ENCODE assay signal across 9 mouse cellular contexts in genomic region chr7:140063092-140063491, GRCm38 (mm10). TPM values are rescaled to one million over a fixed set of nuclear protein-coding genes. Genes with fewer than 3 reads are reported as not detected.
DNase-seq lines count a peak whose midpoint lies in the region; ATAC-seq and TF ChIP-seq lines count a peak whose summit lies in the region.
"Had no signal": no experiment of that assay in that cellular context is flagged by ENCODE, and none has a peak within 500 bp of the region (broad histone marks: within the 10 kb centered on the region; RNA-seq: fewer than 3 reads in every experiment).

No protein-coding gene starts in this region.

- ATAC-seq in midbrain, embryonic 15.5 days (replicated peaks), result no peak
- ATAC-seq in liver, embryonic 11.5 days (replicated peaks; ENCODE audit: low FRiP score), result peak; percentile 42; the same call in 1 of the 2 replicates

- H3K36me3 ChIP-seq in midbrain, embryonic 10.5 days, result no peaks in the 10 kb centered on the region
- H3K36me3 ChIP-seq in midbrain, embryonic 15.5 days (replicated peaks), result no peaks in the 10 kb centered on the region
- no peaks in the 10 kb centered on the region for H3K36me3 ChIP-seq in liver, embryonic 11.5 days (ENCODE audit: control insufficient read depth, insufficient read depth, low read length)
- H3K36me3 ChIP-seq: heart, embryonic 13.5 days had no signal

- peaks cover 59% of the 10 kb centered on the region for H3K4me1 ChIP-seq in midbrain, embryonic 10.5 days
- peaks cover 37% of the 10 kb centered on the region for H3K4me1 ChIP-seq in midbrain, embryonic 15.5 days
- no peaks in the 10 kb centered on the region for H3K4me1 ChIP-seq in cortical plate, adult 2 months (ENCODE audit: control insufficient read depth, insufficient read depth, low read length)
- H3K4me1 ChIP-seq in liver, embryonic 11.5 days (replicated peaks; ENCODE audit: control insufficient read depth, insufficient read depth, low read length), result no peaks in the 10 kb centered on the region; the same call in 1 of the 2 replicates

- DNase-seq in midbrain, embryonic 10.5 days (ENCODE audit: low spot score), result peak; percentile 71
- peak; percentile 53 to 71 for DNase-seq in adrenal gland, adult 18-20 months (ENCODE audit: low spot score in 2 of 2)
- DNase-seq in induced T-regulatory cell, adult 2 months (ENCODE audit: low read depth), result peak; percentile 86
- DNase-seq in liver, embryonic 11.5 days (ENCODE audit: low spot score), result no peak
- DNase-seq in right cerebral cortex, adult 2 months (ENCODE audit: low spot score in 2 of 2), result peak; percentile 79 to 82
- DNase-seq in urinary bladder, postnatal 4 days (ENCODE audit: low spot score in 2 of 2), result peak; percentile 38 to 78

- H3K4me3 ChIP-seq in midbrain, embryonic 10.5 days, result no peak overlapping the region
- no peak overlapping the region for H3K4me3 ChIP-seq in midbrain, embryonic 15.5 days
- no peak overlapping the region for H3K4me3 ChIP-seq in cortical plate, adult 2 months (ENCODE audit: insufficient read depth, low read length)
- H3K4me3 ChIP-seq in liver, embryonic 11.5 days (ENCODE audit: low read depth, low read length), result no peak overlapping the region
- H3K4me3 ChIP-seq: heart, embryonic 13.5 days had no signal

- WGBS in midbrain, embryonic 10.5 days, result 16% methylated on average over 7 of the region's 7 CpGs
- WGBS in midbrain, embryonic 15.5 days, result 15% methylated on average over 7 of the region's 7 CpGs
- WGBS in liver, embryonic 11.5 days, result 19% methylated on average over 7 of the region's 7 CpGs

- H3K9me3 ChIP-seq in midbrain, embryonic 10.5 days (replicated peaks), result no peaks in the 10 kb centered on the region
- no peaks in the 10 kb centered on the region for H3K9me3 ChIP-seq in midbrain, embryonic 15.5 days
- no peaks in the 10 kb centered on the region for H3K9me3 ChIP-seq in liver, embryonic 11.5 days (ENCODE audit: control insufficient read depth, low read length)
- H3K9me3 ChIP-seq: heart, embryonic 13.5 days had no signal

- H3K27ac ChIP-seq in midbrain, embryonic 10.5 days (replicated peaks), result no peak overlapping the region
- no peak overlapping the region for H3K27ac ChIP-seq in midbrain, embryonic 15.5 days
- H3K27ac ChIP-seq in cortical plate, adult 2 months (ENCODE audit: insufficient read depth, low read length), result no peak overlapping the region
- no peak overlapping the region for H3K27ac ChIP-seq in liver, embryonic 11.5 days (ENCODE audit: low read depth, low read length)
- H3K27ac ChIP-seq: heart, embryonic 13.5 days had no signal

- H3K27me3 ChIP-seq in midbrain, embryonic 10.5 days (ENCODE audit: low read depth, poor library complexity, severe bottlenecking), result peaks cover 100% of the 10 kb centered on the region
- peaks cover 60% of the 10 kb centered on the region for H3K27me3 ChIP-seq in midbrain, embryonic 15.5 days (replicated peaks)
- H3K27me3 ChIP-seq in liver, embryonic 11.5 days (replicated peaks; ENCODE audit: control insufficient read depth, insufficient read depth, low read length), result peaks cover 66% of the 10 kb centered on the region

- no peak overlapping the region for H3K4me2 ChIP-seq in midbrain, embryonic 15.5 days
- H3K4me2 ChIP-seq in liver, embryonic 11.5 days, result no peak overlapping the region
- H3K4me2 ChIP-seq: heart, embryonic 13.5 days had no signal

- H3K9ac ChIP-seq in midbrain, embryonic 15.5 days, result no peak overlapping the region
- H3K9ac ChIP-seq in liver, embryonic 11.5 days (ENCODE audit: low read depth, low read length), result no peak overlapping the region
- H3K9ac ChIP-seq: heart, embryonic 13.5 days had no signal

- peak; percentile 83 for TF ChIP-seq CTCF in cortical plate, adult 2 months (IDR thresholded peaks at IDR 0.05; ENCODE audit: extremely low read depth, insufficient read depth, low read length)

- no peak for TF ChIP-seq POLR2A in cortical plate, adult 2 months (IDR thresholded peaks at IDR 0.05; ENCODE audit: extremely low read depth, insufficient read depth, low read length)

RNA-seq across cellular contexts. Expression of gene Msx3, which starts 14.2 kb away (rescaled TPM):
- polyA plus RNA-seq in midbrain, embryonic 10.5 days (2016; fragmentation: Nextera tagmentation; extraction: Ambion mirVana), result 5.1 and 16.6 TPM in 2 replicates
- polyA plus RNA-seq in midbrain, embryonic 15.5 days (2015; fragmentation: Nextera tagmentation; extraction: Ambion mirVana), result 1.2 TPM in 2 replicates
- not detected for total RNA-seq in adrenal gland, adult 18-20 months (2021)
- polyA plus RNA-seq in cortical plate, adult 2 months (2012; rRNA removed), result 0.09 and 0.13 TPM in 2 replicates
- polyA plus RNA-seq in liver, embryonic 11.5 days (2014; fragmentation: Nextera tagmentation; extraction: Ambion mirVana), result 0.11 TPM in 1 of 2 replicates, not detected in the other
- polyA plus RNA-seq: heart, embryonic 13.5 days had no signal

RNA-seq across cellular contexts. Expression of gene Caly, which starts 19.3 kb away (rescaled TPM):
- polyA plus RNA-seq in midbrain, embryonic 10.5 days (2016; fragmentation: Nextera tagmentation; extraction: Ambion mirVana), result 2.0 and 4.7 TPM in 2 replicates
- polyA plus RNA-seq in midbrain, embryonic 15.5 days (2015; fragmentation: Nextera tagmentation; extraction: Ambion mirVana), result 277 and 280 TPM in 2 replicates
- 1 to 10 TPM; 6.2 to 7.5 TPM for total RNA-seq in adrenal gland, adult 18-20 months (2021)
- polyA plus RNA-seq in cortical plate, adult 2 months (2012; rRNA removed), result 393 and 394 TPM in 2 replicates
- 0.19 and 0.52 TPM in 2 replicates for polyA plus RNA-seq in liver, embryonic 11.5 days (2014; fragmentation: Nextera tagmentation; extraction: Ambion mirVana)

RNA-seq across cellular contexts. Expression of gene Tubgcp2, which starts 26.6 kb away (rescaled TPM):
- polyA plus RNA-seq in midbrain, embryonic 10.5 days (2016; fragmentation: Nextera tagmentation; extraction: Ambion mirVana), result 74.0 and 80.0 TPM in 2 replicates
- polyA plus RNA-seq in midbrain, embryonic 15.5 days (2015; fragmentation: Nextera tagmentation; extraction: Ambion mirVana), result 61.3 and 62.6 TPM in 2 replicates
- 10 to 100 TPM; 18.5 to 22.8 TPM for total RNA-seq in adrenal gland, adult 18-20 months (2021)
- 49.3 and 51.8 TPM in 2 replicates for polyA plus RNA-seq in cortical plate, adult 2 months (2012; rRNA removed)
- 45.1 and 52.6 TPM in 2 replicates for polyA plus RNA-seq in liver, embryonic 11.5 days (2014; fragmentation: Nextera tagmentation; extraction: Ambion mirVana)

RNA-seq across cellular contexts. Expression of gene Zfp511, which starts 26.9 kb away (rescaled TPM):
- 42.6 and 43.8 TPM in 2 replicates for polyA plus RNA-seq in midbrain, embryonic 10.5 days (2016; fragmentation: Nextera tagmentation; extraction: Ambion mirVana)
- polyA plus RNA-seq in midbrain, embryonic 15.5 days (2015; fragmentation: Nextera tagmentation; extraction: Ambion mirVana), result 56.6 and 58.0 TPM in 2 replicates
- total RNA-seq in adrenal gland, adult 18-20 months (2021), result 10 to 100 TPM; 16.3 to 23.5 TPM
- polyA plus RNA-seq in cortical plate, adult 2 months (2012; rRNA removed), result 73.0 and 81.0 TPM in 2 replicates
- 41.4 and 44.6 TPM in 2 replicates for polyA plus RNA-seq in liver, embryonic 11.5 days (2014; fragmentation: Nextera tagmentation; extraction: Ambion mirVana)

RNA-seq across cellular contexts. Expression of gene Prap1, which starts 30.1 kb away (rescaled TPM):
- polyA plus RNA-seq in midbrain, embryonic 10.5 days (2016; fragmentation: Nextera tagmentation; extraction: Ambion mirVana), result not detected in 2 replicates
- not detected in 2 replicates for polyA plus RNA-seq in midbrain, embryonic 15.5 days (2015; fragmentation: Nextera tagmentation; extraction: Ambion mirVana)
- total RNA-seq in adrenal gland, adult 18-20 months (2021), result not detected
- polyA plus RNA-seq in cortical plate, adult 2 months (2012; rRNA removed), result not detected in 2 replicates
- not detected in 2 replicates for polyA plus RNA-seq in liver, embryonic 11.5 days (2014; fragmentation: Nextera tagmentation; extraction: Ambion mirVana)

Comparison
In these comparisons a context has a peak if more than half of its experiments do, and no peak if none do; other contexts are left out.
1. RNA of gene Caly, which starts 19.3 kb away (polyA plus RNA-seq): 393 to 394 TPM in cortical plate, adult 2 months and 277 to 280 TPM in midbrain, embryonic 15.5 days; 2.0 to 4.7 TPM in midbrain, embryonic 10.5 days and 0.19 to 0.52 TPM in liver, embryonic 11.5 days; every median in the first group is over 10 times any median in the second.